Mouse (Mus musculus) G1E (cell line): ENCODE results near the gene Col9a3. TPM values are rescaled to one million over a fixed set of nuclear protein-coding genes. Genes with fewer than 3 reads are reported as not detected.
A peak's percentile ranks its signal among the peaks of the same experiment; 100 is the strongest.

Experiments used
- ATAC-seq: 2 replicates; pipeline ENCODE4 v1.8.0; 2016; ENCODE audit warnings: mild to moderate bottlenecking; ENCODE audit not compliant: insufficient number of reproducible peaks, poor library complexity, low FRiP score, severe bottlenecking; ENCODE audit errors: extremely low read depth
- DNase-seq: peaks from one replicate; pipeline ENCODE4 v3.0.0; 2012; ENCODE audit warnings: low spot score
- H3K27me3 ChIP-seq: 2 replicates; pipeline ENCODE4 v1.6.1; 2012; ENCODE audit warnings: mild to moderate bottlenecking, low read length, inconsistent platforms; ENCODE audit not compliant: insufficient read depth
- H3K36me3 ChIP-seq: replicated peaks from 2 replicates; pipeline ENCODE3; 2012; ENCODE audit warnings: mild to moderate bottlenecking, inconsistent platforms
- H3K4me1 ChIP-seq: 2 replicates; pipeline ENCODE4 v1.6.1; 2012; ENCODE audit warnings: low read depth, low read length, inconsistent platforms, mixed read lengths; ENCODE audit not compliant: insufficient read depth
- H3K4me3 ChIP-seq: 2 replicates; pipeline ENCODE4 v1.5.1; 2012; ENCODE audit warnings: low read depth, mild to moderate bottlenecking, inconsistent platforms, low read length, moderate library complexity, mixed read lengths
- H3K9me3 ChIP-seq: replicated peaks from 2 replicates; pipeline ENCODE4 v1.6.1; 2012; ENCODE audit warnings: inconsistent platforms
- CTCF ChIP-seq: IDR thresholded peaks from 2 replicates; pipeline ENCODE4 v1.5.1; 2012; ENCODE audit warnings: low read depth, low read length, inconsistent platforms, mixed read lengths
- GATA1 ChIP-seq: IDR thresholded peaks from 2 replicates; pipeline ENCODE4 v1.6.1; 2012; ENCODE audit warnings: borderline replicate concordance, low read length, inconsistent platforms, mixed read lengths
- GATA2 ChIP-seq: IDR thresholded peaks from 2 replicates; pipeline ENCODE4 v1.6.1; 2012; ENCODE audit warnings: low read depth, low read length, inconsistent platforms, borderline replicate concordance
- POLR2AphosphoS5 ChIP-seq: IDR thresholded peaks from 2 replicates; pipeline ENCODE4 v1.6.1; 2012; ENCODE audit warnings: low read depth, low read length, inconsistent platforms; ENCODE audit not compliant: insufficient replicate concordance
- TAL1 ChIP-seq: conservative IDR thresholded peaks from 2 replicates; pipeline ENCODE4 v1.6.1; 2012; ENCODE audit warnings: low read depth, low read length, inconsistent platforms, mixed read lengths
- polyA plus RNA-seq: library from polyadenylated mRNA; stranded (reverse); fragments of >175 nt; gene quantifications from 2 replicates; pipeline ENCODE4 v1.2.3, GENCODE M21; 2012
- total RNA-seq, 2 experiments: library from RNA; stranded (forward) in 1 of 2; stranded (reverse) in 1 of 2; fragments of 200-1000 nt in 1 of 2; fragments of >200 nt in 1 of 2; fragmentation: Nextera tagmentation in 1 of 2; gene quantifications; 2 replicates each; pipeline ENCODE4 v1.2.3; 2014 to 2017

Gene Col9a3
- total and polyA plus RNA-seq, 3 experiments = 0.20 to 0.75 (median 0.44) TPM

DNA sequence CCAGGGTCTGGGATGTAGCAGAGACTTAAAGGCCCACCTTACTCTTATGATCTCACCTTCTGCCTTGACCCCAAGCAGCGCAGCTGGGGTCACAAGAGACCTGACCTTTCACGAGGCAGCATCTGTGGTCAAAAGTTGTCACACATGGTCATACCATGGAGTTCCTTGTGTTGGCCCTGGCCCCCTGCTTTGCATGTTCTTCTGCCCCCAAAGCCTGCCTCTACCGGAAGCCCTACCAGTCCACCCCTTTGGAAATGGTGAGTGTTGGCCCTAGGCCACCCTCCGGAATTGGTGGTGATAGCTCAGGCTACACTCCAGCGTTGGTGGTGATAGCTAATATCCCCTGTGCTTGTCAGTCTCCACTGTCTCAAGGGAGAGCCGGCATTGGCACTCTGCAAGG is 34.3 kb upstream of the Col9a3 start:
- no peaks in the 10 kb centered on the region for H3K4me1 ChIP-seq
- peaks cover 14% of the 10 kb centered on the region; the same call in 1 of the 2 replicates for H3K27me3 ChIP-seq
- H3K4me3 ChIP-seq = no peak overlapping the region
- DNase-seq (no peak), ATAC-seq (no peak)
- TF ChIP-seq GATA1 = no peak
- no peak for TF ChIP-seq CTCF
- no peak for TF ChIP-seq POLR2AphosphoS5
- H3K36me3 ChIP-seq = no peaks in the 10 kb centered on the region
- no peaks in the 10 kb centered on the region for H3K9me3 ChIP-seq

DNA sequence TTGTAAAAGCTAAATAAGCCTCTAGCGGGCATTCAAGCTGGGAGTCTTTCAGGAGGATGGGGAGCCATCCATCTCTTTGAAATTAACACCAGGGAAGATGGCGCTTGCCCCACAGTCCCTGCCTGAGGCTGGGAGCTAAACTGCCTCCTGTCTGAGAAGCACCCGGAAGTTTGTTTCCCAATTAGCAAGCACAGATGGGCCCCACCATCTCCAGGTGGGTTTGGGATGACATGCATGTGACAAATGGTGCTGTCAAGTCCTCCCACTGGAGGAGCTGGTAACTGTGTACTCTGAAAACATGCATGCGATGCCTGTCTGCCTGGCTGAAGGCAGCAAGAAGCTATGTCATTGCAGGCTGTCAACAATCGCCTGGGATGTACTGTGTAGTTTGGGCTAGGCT is 33.7 kb upstream of the Col9a3 start:
- ATAC-seq (no peak), DNase-seq (no peak)
- Histone ChIP-seq H3K4me1 (no peaks in the 10 kb centered on the region), H3K4me3 (no peak overlapping the region), H3K27me3 (peaks cover 16% of the 10 kb centered on the region; the same call in 1 of the 2 replicates), H3K9me3 (no peaks in the 10 kb centered on the region), H3K36me3 (no peaks in the 10 kb centered on the region)
- TF ChIP-seq POLR2AphosphoS5 (no peak), CTCF (no peak), TAL1 (no peak), GATA1 (no peak), GATA2 (no peak)

DNA sequence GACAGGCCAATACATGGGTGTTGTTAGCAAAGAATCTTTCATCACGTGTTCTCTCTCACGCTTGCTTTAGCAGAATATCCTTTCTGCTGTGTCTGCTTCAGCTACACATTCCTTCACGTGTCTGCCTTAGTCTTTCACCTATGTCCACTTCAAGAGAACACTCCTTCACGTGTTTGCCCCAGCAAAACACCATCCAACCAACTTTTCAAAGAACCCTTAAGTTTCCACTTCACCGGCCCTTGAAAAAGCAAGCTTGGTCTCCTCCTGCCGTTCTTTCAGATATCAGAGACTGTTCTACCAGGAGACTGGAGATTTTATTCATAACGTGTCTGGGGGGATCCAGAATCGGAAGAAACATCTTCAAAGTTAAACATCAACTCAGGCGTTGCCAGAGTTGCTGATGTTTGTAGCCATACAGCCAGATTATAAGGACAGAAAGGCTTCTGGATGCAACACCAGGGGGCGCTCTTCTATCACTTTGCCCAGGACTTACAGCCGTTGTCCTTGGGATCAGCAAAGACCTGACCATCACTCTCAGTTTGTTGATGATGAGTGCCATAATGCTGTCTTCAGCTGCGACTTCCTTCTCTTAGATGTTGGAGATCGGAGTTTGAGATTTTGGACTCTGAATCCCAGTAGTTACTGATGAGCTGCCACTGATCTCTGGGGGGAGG is 31.2 kb upstream of the Col9a3 start:
- Histone ChIP-seq H3K27me3 (peaks cover 29% of the 10 kb centered on the region), H3K4me3 (no peak overlapping the region), H3K9me3 (no peaks in the 10 kb centered on the region), H3K36me3 (no peaks in the 10 kb centered on the region), H3K4me1 (no peaks in the 10 kb centered on the region)
- DNase-seq = peak; percentile 60
- TF ChIP-seq GATA2 = no peak
- no peak for TF ChIP-seq POLR2AphosphoS5
- peak; percentile 64; the same call in 1 of the 2 replicates for TF ChIP-seq CTCF
- TF ChIP-seq TAL1 = no peak
- peak; percentile 34; the same call in 1 of the 2 replicates for ATAC-seq

DNA sequence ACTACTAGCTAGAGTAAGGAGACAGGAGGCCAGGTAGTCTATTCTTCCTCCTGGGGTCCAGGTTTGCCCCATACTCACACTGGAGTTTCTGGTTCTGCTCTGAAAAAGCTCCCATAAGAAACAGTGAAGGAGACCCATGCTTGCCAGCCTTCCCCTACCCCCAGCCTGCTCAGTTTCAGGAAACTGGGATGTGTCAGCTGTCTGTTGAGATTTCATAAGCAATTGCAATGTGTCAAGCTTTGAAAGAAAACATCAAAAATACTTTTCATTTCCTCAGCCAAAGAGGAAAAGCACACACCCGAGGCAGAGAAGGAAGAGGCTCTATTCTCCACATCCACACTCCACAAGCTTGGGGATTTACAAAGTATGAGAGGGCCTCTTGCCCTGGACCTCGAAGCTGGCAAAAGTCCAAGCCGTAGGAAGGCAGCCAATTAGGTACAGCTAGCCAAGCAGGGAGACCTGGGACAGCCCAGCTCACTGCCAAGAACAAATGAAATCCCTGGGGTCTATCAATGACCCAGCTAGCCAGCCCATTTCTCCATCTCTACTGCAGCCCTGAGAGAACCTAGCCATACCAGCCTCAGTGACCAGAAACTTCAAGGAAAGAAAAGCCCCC is 28.5 kb upstream of the Col9a3 start:
- no peak overlapping the region for H3K4me3 ChIP-seq
- no peaks in the 10 kb centered on the region for H3K4me1 ChIP-seq
- no peak for DNase-seq
- H3K9me3 ChIP-seq = no peaks in the 10 kb centered on the region
- no peak for ATAC-seq
- peaks cover 26% of the 10 kb centered on the region for H3K27me3 ChIP-seq
- no peaks in the 10 kb centered on the region for H3K36me3 ChIP-seq
- TF ChIP-seq POLR2AphosphoS5 = no peak
- TF ChIP-seq GATA1 = no peak
- no peak for TF ChIP-seq CTCF
- no peak for TF ChIP-seq TAL1
- TF ChIP-seq GATA2 = no peak

DNA sequence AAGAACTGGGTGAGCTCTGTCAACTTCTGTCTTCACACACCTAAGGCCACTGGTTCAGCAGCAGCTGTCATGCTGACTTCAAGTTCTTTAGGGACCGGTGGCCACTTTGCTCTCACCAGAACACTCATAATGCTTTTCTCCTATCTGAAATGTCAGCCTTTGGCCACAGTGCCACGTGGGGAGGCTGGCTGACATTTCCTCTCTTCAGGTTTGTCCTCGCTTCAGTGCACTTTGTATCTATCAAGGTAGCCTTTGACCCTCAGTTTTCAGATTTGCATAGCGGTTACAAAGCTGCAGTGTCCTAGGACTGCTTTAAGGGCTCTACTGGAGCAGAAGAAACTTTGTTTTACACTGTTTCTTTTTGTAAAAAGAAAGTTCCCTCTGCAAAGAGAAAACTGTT is 21.1 kb upstream of the Col9a3 start:
- no peak overlapping the region for H3K4me3 ChIP-seq

DNA sequence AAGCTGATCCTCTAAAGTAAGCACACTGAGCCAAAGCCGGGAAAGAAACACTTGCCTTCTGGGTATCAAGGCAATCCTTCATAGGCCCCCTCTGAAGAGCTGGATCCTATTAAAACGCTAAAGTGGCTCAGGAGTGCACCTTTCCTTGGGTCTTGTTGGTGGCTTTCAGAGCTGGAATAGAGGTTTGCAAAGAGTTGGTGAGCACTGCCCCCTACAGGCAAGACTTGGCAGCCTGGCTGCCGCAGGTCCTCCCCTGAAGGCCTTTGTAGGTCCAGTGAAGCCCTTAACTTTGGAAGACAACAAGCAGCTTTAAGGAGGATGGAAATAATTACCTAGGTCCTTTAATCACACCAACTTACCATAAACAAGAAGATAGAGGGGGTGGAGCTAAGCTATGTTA is 18.9 kb upstream of the Col9a3 start:
- no peaks in the 10 kb centered on the region for H3K9me3 ChIP-seq
- H3K27me3 ChIP-seq = peaks cover 21% of the 10 kb centered on the region; the same call in 1 of the 2 replicates
- ATAC-seq (no peak), DNase-seq (peak; percentile 43)
- H3K4me3 ChIP-seq = no peak overlapping the region
- TF ChIP-seq CTCF (peak; percentile 74), POLR2AphosphoS5 (no peak), TAL1 (no peak), GATA1 (no peak)
- peaks cover 21% of the 10 kb centered on the region for H3K4me1 ChIP-seq
- peaks cover 6% of the 10 kb centered on the region for H3K36me3 ChIP-seq

More for the DNA sequence above, 21.1 kb upstream of the Col9a3 start:
- ATAC-seq (no peak), DNase-seq (no peak)
- Histone ChIP-seq H3K27me3 (peaks cover 26% of the 10 kb centered on the region; the same call in 1 of the 2 replicates), H3K4me1 (peaks cover 9% of the 10 kb centered on the region), H3K9me3 (no peaks in the 10 kb centered on the region), H3K36me3 (no peaks in the 10 kb centered on the region)
- no peak for TF ChIP-seq GATA2
- TF ChIP-seq TAL1 = no peak
- TF ChIP-seq CTCF = no peak
- no peak for TF ChIP-seq GATA1
- no peak for TF ChIP-seq POLR2AphosphoS5
